Mouse (Mus musculus): ENCODE data around the gene Pold1. TPM values are rescaled to one million over a fixed set of nuclear protein-coding genes. Genes with fewer than 3 reads are reported as not detected.

Gene Pold1
- total RNA-seq, 2 experiments from 2014 or later, result 32.0 to 35.2 TPM

- no peak for DNase-seq (ENCODE audit: low spot score in 2 of 2)
These were observed 1.2 kb upstream of the Pold1 start for GRCm38 (mm10) chr7:44549621-44550408.

- no peak for DNase-seq (ENCODE audit: low spot score in 2 of 2)
These were observed 924 bp downstream of the Pold1 start for GRCm38 (mm10) chr7:44547725-44548124.

GRCm38 (mm10) chr7:44547041-44547440 lies 1.6 kb downstream of the Pold1 start:
- DNase-seq (ENCODE audit: low spot score in 2 of 2), result no peak

- DNase-seq (ENCODE audit: low spot score in 2 of 2), result no peak
These were observed 2.4 kb downstream of the Pold1 start for GRCm38 (mm10) chr7:44546274-44546673.

GRCm38 (mm10) chr7:44543071-44543470 lies 5.6 kb downstream of the Pold1 start:
- no peak for DNase-seq (ENCODE audit: low spot score in 2 of 2)

- no peak for DNase-seq (ENCODE audit: low spot score in 2 of 2)
These were observed 6.1 kb downstream of the Pold1 start for GRCm38 (mm10) chr7:44542555-44542954.

GRCm38 (mm10) chr7:44538756-44539624 lies 9.7 kb downstream of the Pold1 start:
- DNase-seq (ENCODE audit: low spot score in 2 of 2), result no peak

- no peak for DNase-seq (ENCODE audit: low spot score in 2 of 2)
These were observed 11.2 kb downstream of the Pold1 start for GRCm38 (mm10) chr7:44537496-44537895.

GRCm38 (mm10) chr7:44537009-44537408 lies 11.6 kb downstream of the Pold1 start:
- no peak for DNase-seq (ENCODE audit: low spot score in 2 of 2)

GRCm38 (mm10) chr7:44536590-44536968 lies 12.1 kb downstream of the Pold1 start:
- no peak for DNase-seq (ENCODE audit: low spot score in 2 of 2)

- DNase-seq (ENCODE audit: low spot score in 2 of 2), result no peak
These were observed 12.7 kb downstream of the Pold1 start for GRCm38 (mm10) chr7:44535657-44536589.

- DNase-seq (ENCODE audit: low spot score in 2 of 2), result no peak
These were observed 13.8 kb downstream of the Pold1 start for GRCm38 (mm10) chr7:44534656-44535441.

GRCm38 (mm10) chr7:44534242-44534641 lies 14.4 kb downstream of the Pold1 start:
- peak in 1 of 2 experiments; percentile 8 for DNase-seq (ENCODE audit: low spot score in 2 of 2)

GRCm38 (mm10) chr7:44533746-44534045 lies 15.0 kb downstream of the Pold1 start:
- no peak for DNase-seq (ENCODE audit: low spot score in 2 of 2)

GRCm38 (mm10) chr7:44532918-44533745 lies 15.5 kb downstream of the Pold1 start:
- DNase-seq (ENCODE audit: low spot score in 2 of 2), result no peak

- peak in 1 of 2 experiments; percentile 8 for DNase-seq (ENCODE audit: low spot score in 2 of 2)
These were observed 16.5 kb downstream of the Pold1 start, which contains the start of gene Spib for GRCm38 (mm10) chr7:44531946-44532732. TSS of gene Spib (minus strand) at chr7:44532071.

GRCm38 (mm10) chr7:44531207-44531606 lies 17.4 kb downstream of the Pold1 start:
- DNase-seq (ENCODE audit: low spot score in 2 of 2), result no peak

GRCm38 (mm10) chr7:44530507-44530906 lies 18.1 kb downstream of the Pold1 start:
- DNase-seq (ENCODE audit: low spot score in 2 of 2), result no peak

- no peak for DNase-seq (ENCODE audit: low spot score in 2 of 2)
These were observed 19.1 kb downstream of the Pold1 start for GRCm38 (mm10) chr7:44529518-44529917.
